Mouse (Mus musculus) ES-Bruce4 (cell line): Measurements from ENCODE around the gene Ptprm. TPM values are rescaled to one million over a fixed set of nuclear protein-coding genes. Genes with fewer than 3 reads are reported as not detected.

Experiments
- H3K27ac ChIP-seq: 2 replicates; pipeline ENCODE4 v1.5.1; 2012; ENCODE audit warnings: low read length, inconsistent platforms; ENCODE audit not compliant: insufficient read depth
- H3K27me3 ChIP-seq: 2 replicates; pipeline ENCODE4 v1.6.1; 2012; ENCODE audit warnings: mild to moderate bottlenecking, low read length, inconsistent platforms; ENCODE audit not compliant: control insufficient read depth, poor library complexity, insufficient read depth, severe bottlenecking
- H3K36me3 ChIP-seq: 2 replicates; pipeline ENCODE4 v1.6.1; 2012; ENCODE audit warnings: inconsistent platforms, mild to moderate bottlenecking, low read length, moderate library complexity; ENCODE audit not compliant: control insufficient read depth, poor library complexity, insufficient read depth, severe bottlenecking
- H3K4me1 ChIP-seq: one replicate; pipeline ENCODE4 v1.8.1; 2011; ENCODE audit warnings: low read length; ENCODE audit not compliant: control insufficient read depth, insufficient read depth
- H3K4me3 ChIP-seq: 2 replicates; pipeline ENCODE4 v1.5.1; 2011; ENCODE audit warnings: low read depth, mild to moderate bottlenecking, low read length
- H3K9ac ChIP-seq: 2 replicates; pipeline ENCODE4 v1.6.1; 2012; ENCODE audit warnings: low read depth, mild to moderate bottlenecking, inconsistent platforms; ENCODE audit not compliant: poor library complexity, severe bottlenecking
- H3K9me3 ChIP-seq: replicated peaks from 2 replicates; pipeline ENCODE4 v1.6.1; 2012; ENCODE audit warnings: mild to moderate bottlenecking, low read length, inconsistent platforms; ENCODE audit not compliant: control insufficient read depth, poor library complexity, insufficient read depth, severe bottlenecking
- CTCF ChIP-seq: IDR thresholded peaks from one replicate; pipeline ENCODE4 v1.8.1; 2011; ENCODE audit warnings: low read depth, low read length
- EP300 ChIP-seq: IDR thresholded peaks from 2 replicates; pipeline ENCODE4 v1.6.1; 2011; ENCODE audit warnings: low read depth, low read length; ENCODE audit not compliant: insufficient read depth
- POLR2A ChIP-seq: IDR thresholded peaks from one replicate; pipeline ENCODE4 v1.8.1; 2011; ENCODE audit warnings: low read length; ENCODE audit not compliant: insufficient read depth
- polyA plus RNA-seq: library from polyadenylated mRNA; stranded (reverse); fragments of >200 nt; gene quantifications from 2 replicates; pipeline ENCODE4 v1.2.4, GENCODE M21; 2011; ENCODE audit warnings: low read depth; ENCODE audit not compliant: missing spikeins, insufficient read depth, insufficient read length

Gene Ptprm
- polyA plus RNA-seq, 1 experiment, result 10.8 TPM

- Histone ChIP-seq H3K9ac (no peak overlapping the region), H3K4me3 (no peak overlapping the region), H3K36me3 (no peaks in the 10 kb centered on the region), H3K9me3 (no peaks in the 10 kb centered on the region), H3K27me3 (no peaks in the 10 kb centered on the region), H3K4me1 (no peaks in the 10 kb centered on the region), H3K27ac (no peak overlapping the region)
- TF ChIP-seq EP300 (no peak), CTCF (no peak)
Observed at GRCm38 (mm10) chr17:66665791-66666190, 688.5 kb downstream of the Ptprm start.

GRCm38 (mm10) chr17:66665201-66665756 is 689.0 kb downstream of the Ptprm start:
- H3K4me3 ChIP-seq, result no peak overlapping the region
- no peaks in the 10 kb centered on the region for H3K9me3 ChIP-seq
- no peaks in the 10 kb centered on the region for H3K4me1 ChIP-seq
- no peak overlapping the region for H3K27ac ChIP-seq
- no peaks in the 10 kb centered on the region for H3K27me3 ChIP-seq
- no peak overlapping the region for H3K9ac ChIP-seq
- H3K36me3 ChIP-seq, result no peaks in the 10 kb centered on the region
- TF ChIP-seq CTCF, result no peak
- no peak for TF ChIP-seq POLR2A
- TF ChIP-seq EP300, result no peak

- H3K9me3 ChIP-seq, result no peaks in the 10 kb centered on the region
- H3K4me1 ChIP-seq, result no peaks in the 10 kb centered on the region
Observed at GRCm38 (mm10) chr17:66664796-66665195, 689.5 kb downstream of the Ptprm start.

GRCm38 (mm10) chr17:66659242-66659641 is 695.0 kb downstream of the Ptprm start:
- H3K4me3 ChIP-seq, result no peak overlapping the region
- no peak overlapping the region for H3K9ac ChIP-seq
- H3K9me3 ChIP-seq, result no peaks in the 10 kb centered on the region
- H3K36me3 ChIP-seq, result no peaks in the 10 kb centered on the region
- H3K27ac ChIP-seq, result no peak overlapping the region
- TF ChIP-seq CTCF (no peak), POLR2A (no peak), EP300 (no peak)
- no peaks in the 10 kb centered on the region for H3K4me1 ChIP-seq
- no peaks in the 10 kb centered on the region for H3K27me3 ChIP-seq

More at GRCm38 (mm10) chr17:66664796-66665195, 689.5 kb downstream of the Ptprm start:
- no peak overlapping the region for H3K27ac ChIP-seq
- no peaks in the 10 kb centered on the region for H3K36me3 ChIP-seq
- no peak overlapping the region for H3K4me3 ChIP-seq
- H3K9ac ChIP-seq, result no peak overlapping the region
- TF ChIP-seq POLR2A, result no peak
- TF ChIP-seq CTCF, result no peak
- no peak for TF ChIP-seq EP300
- no peaks in the 10 kb centered on the region for H3K27me3 ChIP-seq

GRCm38 (mm10) chr17:66637951-66638722 is 716.1 kb downstream of the Ptprm start:
- Histone ChIP-seq H3K36me3 (no peaks in the 10 kb centered on the region), H3K4me1 (no peaks in the 10 kb centered on the region), H3K27ac (no peak overlapping the region), H3K9ac (no peak overlapping the region), H3K27me3 (no peaks in the 10 kb centered on the region), H3K4me3 (no peak overlapping the region), H3K9me3 (no peaks in the 10 kb centered on the region; the same call in 1 of the 2 replicates)
- TF ChIP-seq POLR2A, result no peak
- TF ChIP-seq EP300, result no peak
- TF ChIP-seq CTCF, result no peak

- H3K9me3 ChIP-seq, result no peaks in the 10 kb centered on the region
- H3K9ac ChIP-seq, result no peak overlapping the region
- no peaks in the 10 kb centered on the region for H3K36me3 ChIP-seq
- H3K4me1 ChIP-seq, result no peaks in the 10 kb centered on the region
- H3K4me3 ChIP-seq, result no peak overlapping the region
- no peaks in the 10 kb centered on the region for H3K27me3 ChIP-seq
- H3K27ac ChIP-seq, result no peak overlapping the region
- TF ChIP-seq EP300 (no peak), CTCF (no peak), POLR2A (no peak)
Observed at GRCm38 (mm10) chr17:66619996-66620656, 734.1 kb downstream of the Ptprm start.
